Mouse (Mus musculus): Measurements from ENCODE around the gene Lingo2.

Lingo2 gene

GRCm38 (mm10) chr4:36435211-36435610 lies 516.3 kb downstream of the Lingo2 start:
- 70% methylated on average over 3 of the region's 3 CpGs for WGBS

DNA sequence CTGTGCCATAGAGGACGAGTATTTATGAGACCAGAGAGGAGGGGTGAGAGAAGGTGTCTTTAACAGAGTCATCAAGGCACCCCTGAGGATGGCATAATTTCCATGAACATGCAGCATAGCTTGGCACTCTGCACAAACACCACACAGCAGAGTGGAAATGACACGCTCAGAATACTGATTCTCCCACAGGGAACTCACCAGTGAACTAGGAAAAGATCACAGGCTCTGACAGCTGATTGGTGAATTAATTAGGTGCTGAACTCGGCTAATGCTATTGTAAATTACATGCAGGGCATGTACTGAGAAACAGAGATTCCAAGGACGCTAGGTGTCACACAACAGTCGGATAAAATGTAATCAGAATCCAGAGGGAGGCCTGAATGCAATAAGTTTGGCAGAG lies 525.4 kb downstream of the Lingo2 start:
- WGBS = 56% methylated on average over 5 of the region's 5 CpGs

GRCm38 (mm10) chr4:36407350-36407749 lies 544.2 kb downstream of the Lingo2 start:
- 95% methylated on average over 3 of the region's 3 CpGs for WGBS

DNA sequence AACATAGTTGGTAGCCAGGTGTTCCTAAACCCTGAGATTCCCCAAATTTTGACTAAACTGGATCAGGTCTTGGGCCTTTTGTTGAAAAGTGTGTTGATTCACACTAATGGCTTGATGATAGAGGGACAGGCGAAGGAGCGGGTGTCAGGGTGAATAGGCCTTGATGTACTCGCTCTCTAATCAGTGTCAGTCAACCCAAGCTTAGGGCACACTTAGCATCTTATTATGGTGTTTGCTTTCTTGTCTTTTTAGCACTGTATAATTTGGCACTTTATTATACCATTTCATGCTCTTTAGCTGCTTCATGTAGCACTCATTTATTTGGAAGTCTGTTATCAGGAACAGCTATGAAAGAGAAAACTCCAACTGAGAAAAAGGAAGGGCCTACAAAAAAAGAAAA lies 582.6 kb downstream of the Lingo2 start:
- 83% methylated on average over 3 of the region's 3 CpGs for WGBS

DNA sequence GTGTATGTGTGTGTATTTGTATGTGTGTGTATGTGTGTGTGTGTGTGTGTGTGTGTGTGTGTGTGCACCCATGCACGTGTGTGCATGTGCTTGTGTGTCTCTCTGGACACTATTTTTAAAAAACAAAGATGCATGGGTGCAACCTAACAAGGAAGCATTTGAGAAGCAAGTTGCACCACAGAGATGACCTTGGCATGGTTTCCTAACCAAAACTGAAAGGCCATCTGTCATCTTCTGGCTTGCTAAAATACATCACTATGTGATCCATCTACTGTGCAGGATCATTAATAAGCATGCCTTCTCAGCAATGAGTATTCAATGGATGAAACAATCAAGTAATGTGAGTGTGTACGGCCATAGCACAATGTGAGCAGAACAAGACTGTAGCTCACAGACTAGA lies 597.1 kb downstream of the Lingo2 start:
- 70% methylated on average over 2 of the region's 2 CpGs for WGBS

GRCm38 (mm10) chr4:36331741-36332140 lies 619.8 kb downstream of the Lingo2 start:
- 84% methylated on average over 1 of the region's 1 CpGs for WGBS

DNA sequence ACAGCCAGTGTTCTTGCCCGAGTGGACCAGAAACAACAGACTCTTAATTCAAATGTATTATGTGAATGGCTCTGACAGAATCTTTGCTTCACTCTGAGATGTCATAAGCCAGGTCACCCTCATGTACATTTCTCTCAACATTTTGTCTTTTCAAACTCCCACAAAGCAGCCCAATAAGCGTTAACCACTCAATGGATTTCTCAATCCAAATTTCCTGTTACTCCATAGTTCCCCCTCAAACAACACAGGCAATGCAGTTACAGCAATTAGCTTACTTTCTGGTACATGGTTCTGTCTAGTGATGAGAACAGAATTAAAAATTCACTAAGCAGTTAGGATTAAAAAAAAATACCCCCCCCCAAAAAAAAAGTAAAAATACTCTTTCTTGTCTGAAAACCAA lies 638.5 kb downstream of the Lingo2 start:
- WGBS = 49% methylated on average over 2 of the region's 2 CpGs

- 55% methylated on average over 6 of the region's 6 CpGs for WGBS
Measured at GRCm38 (mm10) chr4:36311431-36311830, 640.1 kb downstream of the Lingo2 start.

DNA sequence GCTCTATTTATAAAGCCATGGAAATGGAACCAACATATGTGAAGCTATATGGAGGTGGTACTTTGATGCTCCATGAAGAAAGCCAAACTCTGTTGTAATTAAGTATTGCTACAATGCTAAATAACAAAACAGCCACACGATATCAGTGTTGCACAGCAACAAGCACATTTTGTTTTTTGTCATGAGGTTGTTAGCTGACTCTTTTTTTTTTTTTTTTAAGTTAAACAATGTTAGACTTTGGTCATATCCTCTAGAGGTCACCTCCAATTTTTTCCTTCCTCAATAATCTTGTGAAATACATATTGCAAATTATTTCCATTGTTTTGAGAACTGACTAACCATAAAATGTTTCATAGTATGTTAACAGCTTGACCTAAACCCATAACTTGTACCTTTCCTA lies 646.3 kb downstream of the Lingo2 start:
- 97% methylated on average over 1 of the region's 1 CpGs for WGBS

DNA sequence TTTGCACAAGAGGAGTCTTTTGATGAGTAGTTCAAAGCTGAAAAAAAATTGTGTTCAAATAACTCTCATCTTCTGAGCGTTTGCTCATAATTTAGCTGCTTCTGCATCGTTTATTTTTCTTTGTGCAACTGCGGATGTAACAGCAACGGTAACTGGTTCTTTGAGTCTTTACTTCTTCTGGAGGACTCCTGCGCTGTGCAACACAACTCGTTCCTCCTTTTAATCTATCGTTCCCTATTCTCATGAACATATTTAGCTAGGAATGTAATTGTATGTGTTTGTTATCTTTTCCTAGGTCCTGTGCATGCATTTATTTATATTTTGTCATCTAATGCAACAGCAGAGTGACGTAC lies 661.9 kb downstream of the Lingo2 start:
- WGBS = 40% methylated on average over 8 of the region's 8 CpGs

DNA sequence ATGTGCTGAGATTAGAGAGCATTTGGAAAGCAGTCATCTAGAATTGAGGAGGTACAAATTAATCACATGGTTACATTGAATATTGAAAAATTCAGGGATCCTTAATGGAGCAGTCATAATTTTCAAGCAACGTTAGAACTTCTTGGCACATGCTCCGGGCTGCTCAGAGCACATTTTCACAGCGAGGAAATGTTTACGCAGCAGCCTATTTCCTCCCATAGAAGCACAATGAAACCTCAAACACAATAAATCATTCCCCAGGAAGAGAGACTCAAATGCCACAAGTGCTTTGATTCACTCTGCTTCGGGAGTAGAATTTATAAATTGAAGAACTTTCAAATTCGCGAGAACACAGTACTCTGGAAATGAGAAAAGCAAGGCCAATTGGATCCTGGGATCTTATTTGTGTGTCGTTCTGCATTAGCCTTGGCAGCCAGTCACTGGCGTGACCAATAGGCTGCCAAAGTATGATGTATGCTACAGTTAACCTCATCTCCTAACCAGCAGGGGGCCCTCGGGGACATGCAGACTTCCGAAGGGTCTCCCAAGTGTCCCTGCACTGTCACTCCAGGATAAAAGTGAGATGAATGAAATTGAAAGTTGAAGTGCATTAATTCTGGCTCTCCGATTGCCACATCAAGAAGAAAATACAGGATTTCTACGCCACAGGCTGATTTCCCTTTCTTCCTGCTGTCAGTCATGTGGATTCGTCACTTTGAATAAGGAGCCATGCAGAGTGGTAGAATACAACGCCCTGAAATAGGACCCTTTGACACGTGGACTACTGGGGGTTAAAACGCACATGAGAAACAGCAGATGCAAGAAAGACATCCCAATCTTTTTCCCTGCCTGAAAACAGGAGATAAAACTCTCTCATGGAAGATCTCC lies 662.5 kb downstream of the Lingo2 start:
- WGBS = 7% methylated on average over 17 of the region's 17 CpGs

DNA sequence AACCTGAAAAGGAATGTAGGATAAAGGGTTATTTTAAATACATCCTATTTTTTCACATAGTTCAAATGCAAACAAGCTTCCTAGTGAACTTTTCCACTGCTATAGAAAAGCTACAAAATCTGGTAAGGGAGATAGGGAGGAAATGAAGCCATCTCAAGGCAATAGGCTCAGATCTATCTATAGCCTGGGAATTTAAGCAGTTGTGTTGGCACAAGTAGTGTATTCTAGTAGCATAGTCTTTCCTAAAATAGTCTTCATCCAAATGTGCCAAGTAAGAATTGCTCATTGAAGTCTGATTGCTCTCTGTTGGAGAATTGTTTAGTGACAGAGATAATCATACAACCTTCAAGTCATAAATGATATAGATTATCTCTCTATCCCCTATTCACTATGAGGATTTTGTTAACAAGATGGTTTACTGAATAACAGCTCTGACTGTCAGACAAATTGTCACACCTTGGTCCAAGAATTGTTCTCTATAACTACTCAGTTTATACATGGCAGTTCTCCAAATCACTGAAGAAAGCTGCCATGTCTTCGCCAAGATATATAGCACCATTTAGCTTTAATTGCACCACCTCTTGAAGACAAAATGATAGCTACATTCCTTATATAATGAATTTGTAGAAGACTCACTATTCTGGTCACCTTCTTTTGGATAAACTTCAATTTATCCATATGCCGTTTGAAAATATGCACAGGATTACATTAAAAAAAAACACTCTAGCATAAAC lies 688.9 kb downstream of the Lingo2 start:
- WGBS = 41% methylated on average over 2 of the region's 2 CpGs

- 15% methylated on average over 7 of the region's 7 CpGs for WGBS
Measured at GRCm38 (mm10) chr4:36186231-36186922, 765.2 kb downstream of the Lingo2 start.

DNA sequence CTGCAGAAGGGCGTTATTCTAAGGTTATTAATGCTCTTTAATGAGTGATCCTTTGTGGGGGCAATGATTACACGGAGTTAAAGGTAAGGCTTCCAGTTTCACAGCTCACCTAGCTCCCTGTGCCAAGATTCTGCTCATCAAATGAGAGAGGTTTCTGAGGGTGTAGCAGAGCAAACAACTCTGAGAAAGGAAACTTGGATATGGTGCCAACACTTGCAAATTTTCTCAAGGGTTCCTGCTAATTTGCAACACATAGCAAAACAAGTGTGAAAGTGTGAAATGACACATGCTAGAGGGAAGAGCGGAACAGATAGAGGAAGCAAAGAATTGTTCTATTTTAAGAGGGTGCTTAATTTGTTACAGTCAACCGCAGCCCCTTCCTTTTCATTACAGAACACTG lies 767.9 kb downstream of the Lingo2 start:
- 20% methylated on average over 4 of the region's 4 CpGs for WGBS

- WGBS = 21% methylated on average over 1 of the region's 1 CpGs
Measured at GRCm38 (mm10) chr4:36170099-36170498, 781.4 kb downstream of the Lingo2 start.

DNA sequence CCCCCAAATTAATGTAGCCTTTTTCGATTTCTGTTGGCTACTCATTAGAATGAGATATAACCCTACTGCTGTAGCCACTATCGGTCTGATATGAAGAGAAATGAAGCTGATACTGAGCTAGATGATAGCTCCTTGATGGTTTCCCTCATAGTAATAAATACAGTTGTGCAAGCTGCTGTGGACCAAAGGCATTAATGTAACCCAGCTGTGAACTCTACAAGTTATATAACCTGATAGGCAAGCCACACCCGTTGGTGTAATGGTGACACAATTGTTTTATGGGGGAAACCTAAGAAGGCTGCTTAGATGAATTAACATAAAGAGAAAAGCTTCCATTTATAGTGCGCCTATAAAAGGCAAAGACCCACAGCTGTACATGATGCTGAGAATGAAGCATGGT lies 856.1 kb downstream of the Lingo2 start:
- WGBS = 84% methylated on average over 4 of the region's 4 CpGs

DNA sequence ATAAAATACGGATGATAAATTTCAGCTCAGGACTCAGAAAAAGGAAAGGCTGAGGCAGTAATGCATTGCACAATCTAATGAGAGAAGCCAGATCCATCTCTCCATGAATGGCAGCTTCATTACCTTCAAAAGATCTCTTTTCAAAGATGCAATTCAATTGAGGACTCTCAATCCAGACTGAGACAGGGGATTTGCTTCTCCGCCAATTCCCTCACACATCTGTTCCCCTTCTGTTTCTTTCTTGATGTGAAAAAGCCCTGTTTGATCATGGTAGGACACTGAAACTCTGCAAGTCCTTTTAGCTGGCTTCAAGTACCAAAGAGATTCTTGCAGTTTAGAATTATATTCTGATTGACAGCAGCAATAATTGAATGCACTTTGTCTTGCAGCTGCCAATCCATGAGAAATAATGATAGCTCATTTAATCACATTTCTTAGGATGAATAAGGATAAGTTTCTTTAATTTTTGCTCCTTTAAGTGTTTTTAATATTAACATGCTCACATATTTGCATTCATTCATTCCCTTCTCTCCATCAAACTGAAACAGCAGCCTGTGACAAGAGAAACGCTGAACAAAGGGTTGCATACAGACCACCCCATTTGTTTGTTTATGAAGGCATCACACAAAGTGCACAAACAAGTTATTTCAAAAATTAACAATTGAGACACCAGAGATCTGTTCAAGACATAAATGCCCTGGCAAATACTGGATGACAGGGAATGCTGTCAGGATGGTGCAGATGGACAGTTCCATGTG lies 870.3 kb downstream of the Lingo2 start:
- 67% methylated on average over 3 of the region's 3 CpGs for WGBS

GRCm38 (mm10) chr4:36078910-36079525 lies 872.5 kb downstream of the Lingo2 start:
- 83% methylated on average over 6 of the region's 6 CpGs for WGBS

GRCm38 (mm10) chr4:36064701-36065100 lies 886.8 kb downstream of the Lingo2 start:
- WGBS = 77% methylated on average over 1 of the region's 1 CpGs

GRCm38 (mm10) chr4:36052791-36053376 lies 898.7 kb downstream of the Lingo2 start:
- 63% methylated on average over 6 of the region's 6 CpGs for WGBS

GRCm38 (mm10) chr4:36040361-36040760 lies 911.2 kb downstream of the Lingo2 start:
- WGBS = 45% methylated on average over 3 of the region's 3 CpGs
